Mouse (Mus musculus): ENCODE results near the gene E130114P18Rik. TPM values are rescaled to one million over a fixed set of nuclear protein-coding genes. Genes with fewer than 3 reads are reported as not detected.
A peak's percentile ranks its signal among the peaks of the same experiment; 100 is the strongest.

E130114P18Rik gene
- not detected for total RNA-seq (2021)
- long read RNA-seq, experiment 1 = 0 reads
- long read RNA-seq, experiment 2, partial matches to known transcripts = 0 of 1 reads
- long read RNA-seq, experiment 2, other reads (novel, unspliced or antisense) = 1 of 1 reads

GRCm38 (mm10) chr4:97777706-97778176 is at the start of gene E130114P18Rik:
TSS of gene E130114P18Rik (minus strand) at chr4:97778078.
- Histone ChIP-seq H3K27ac (peak within 1 kb of the TSS; percentile 95), H3K4me3 (peak within 1 kb of the TSS; percentile 97)
- peak; percentile 84 for DNase-seq
- no peak for TF ChIP-seq CTCF (IDR thresholded peaks at IDR 0.05)
- intact Hi-C loops (cut with DNase I) = loop anchor here (2.0 to 5.0 kb wide), 5 partner anchors 21 to 330 kb away; no protein-coding TSS in a partner anchor

DNA sequence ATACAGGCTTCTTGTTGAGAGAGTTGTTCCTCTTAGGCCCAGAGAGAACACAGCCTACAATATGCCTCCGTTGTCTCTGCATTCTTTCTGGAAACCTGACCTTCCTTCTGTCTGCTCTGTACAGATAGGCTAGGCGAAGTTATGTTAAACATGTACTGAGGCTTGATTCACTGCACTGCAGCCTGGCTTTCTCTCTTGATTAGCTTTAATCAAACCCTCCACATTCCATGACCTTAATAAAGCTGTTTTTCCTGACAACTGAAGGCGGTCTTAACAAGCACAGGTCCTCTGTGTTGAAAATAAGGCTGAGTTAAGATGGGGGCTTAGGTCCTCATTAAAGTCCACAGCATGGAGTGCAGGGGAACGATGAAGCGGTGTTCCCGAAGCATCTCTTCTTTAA is 49.2 kb upstream of the E130114P18Rik start:
- intact Hi-C loops (cut with DNase I) = no loop called here
- no peak for DNase-seq
- H3K4me3 ChIP-seq = no peak overlapping the region
- H3K27ac ChIP-seq = no peak overlapping the region
- no peak for TF ChIP-seq CTCF (IDR thresholded peaks at IDR 0.05)

DNA sequence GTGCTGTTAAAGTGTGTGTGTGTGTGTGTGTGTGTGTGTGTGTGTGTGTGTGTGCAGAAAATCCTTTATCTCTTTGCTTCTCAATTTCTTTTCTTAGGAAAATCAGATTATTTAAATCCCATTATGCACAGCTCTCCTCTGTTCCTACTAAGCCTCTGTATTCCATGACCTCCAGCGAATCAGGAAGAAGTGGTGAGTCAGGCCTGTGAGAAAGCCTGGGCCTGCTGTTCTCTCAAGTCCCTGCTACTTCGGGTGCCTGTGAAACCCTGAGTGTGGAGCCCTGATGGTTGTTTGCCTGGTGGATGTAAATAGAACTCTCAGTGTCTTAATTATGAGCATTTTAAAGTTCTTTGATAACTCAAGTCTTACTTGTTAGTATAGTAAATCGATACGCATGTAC is 48.0 kb upstream of the E130114P18Rik start:
- no peak for TF ChIP-seq CTCF (IDR thresholded peaks at IDR 0.05)
- DNase-seq = no peak
- Histone ChIP-seq H3K4me3 (no peak overlapping the region), H3K27ac (no peak overlapping the region)
- intact Hi-C loops (cut with DNase I) = no loop called here

GRCm38 (mm10) chr4:97825432-97825831 is 47.6 kb upstream of the E130114P18Rik start:
- Histone ChIP-seq H3K4me3 (no peak overlapping the region), H3K27ac (no peak overlapping the region; the same call in 1 of the 2 replicates)
- DNase-seq = no peak
- intact Hi-C loops (cut with DNase I) = no loop called here
- TF ChIP-seq CTCF (IDR thresholded peaks at IDR 0.05) = no peak

- intact Hi-C loops (cut with DNase I) = no loop called here
- H3K4me3 ChIP-seq = no peak overlapping the region
- TF ChIP-seq CTCF (IDR thresholded peaks at IDR 0.05) = no peak
- peak overlapping the region; percentile 36; the same call in 1 of the 2 replicates for H3K27ac ChIP-seq
- peak; percentile 30 for DNase-seq
Measured at GRCm38 (mm10) chr4:97824451-97824850, 46.6 kb upstream of the E130114P18Rik start.

DNA sequence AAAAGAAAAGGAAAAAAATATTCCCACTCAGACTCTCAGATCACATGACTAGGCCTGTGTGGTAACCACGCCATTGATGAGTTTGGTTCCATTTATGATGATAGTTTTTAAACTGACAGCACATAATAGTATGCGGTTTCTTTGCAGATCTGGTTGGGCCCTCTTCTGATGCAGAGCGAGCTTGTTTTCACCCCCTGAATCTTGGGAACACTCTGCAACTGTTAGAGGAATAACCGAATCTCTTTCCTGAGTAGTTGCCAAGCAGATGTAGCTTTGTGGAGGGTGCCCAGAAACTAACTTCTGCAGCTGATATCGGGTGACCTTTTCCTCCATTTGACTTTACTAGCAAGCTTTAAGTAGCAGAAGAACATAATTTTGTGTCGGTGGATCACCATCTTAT is 45.6 kb upstream of the E130114P18Rik start:
- Histone ChIP-seq H3K4me3 (no peak overlapping the region), H3K27ac (peak overlapping the region; percentile 36)
- no peak for TF ChIP-seq CTCF (IDR thresholded peaks at IDR 0.05)
- DNase-seq = no peak
- intact Hi-C loops (cut with DNase I) = no loop called here

DNA sequence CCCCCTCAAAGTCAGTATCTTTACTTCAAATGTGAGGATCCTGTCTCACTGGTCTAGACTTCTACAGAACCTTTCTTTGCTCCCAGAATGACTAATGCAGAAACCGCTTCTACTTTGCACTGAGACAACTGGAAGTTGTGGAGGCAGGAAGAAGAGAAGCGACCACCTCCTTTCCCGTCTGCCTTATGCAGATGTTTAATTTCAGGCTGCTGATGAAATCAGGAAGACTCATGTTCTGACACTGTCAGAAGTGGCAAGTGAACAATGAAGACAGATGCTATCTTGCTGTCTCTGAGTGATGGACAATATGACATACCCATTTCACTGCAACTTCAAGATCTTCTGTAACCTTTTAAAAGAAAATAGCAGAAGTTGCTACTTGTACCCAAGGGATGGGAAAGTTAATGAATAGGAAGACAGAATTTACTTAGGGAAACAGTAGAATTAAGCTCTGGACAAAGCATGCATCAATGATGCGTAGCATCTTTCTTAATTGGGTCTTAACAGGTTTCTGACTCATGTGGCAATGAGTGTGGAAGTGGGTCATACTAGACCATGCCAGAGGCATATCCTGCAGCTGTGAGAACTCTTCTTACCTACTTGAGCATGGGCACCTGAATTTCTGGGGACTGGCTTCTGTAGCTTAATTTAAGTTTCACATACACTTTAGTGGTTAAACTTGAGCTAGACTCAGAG is 43.8 kb upstream of the E130114P18Rik start:
- DNase-seq = no peak
- 0 out of 2 replicates have a peak overlapping the region, but pooled peaks have one; percentile 20 for H3K27ac ChIP-seq
- intact Hi-C loops (cut with DNase I) = no loop called here
- TF ChIP-seq CTCF (IDR thresholded peaks at IDR 0.05) = no peak
- no peak overlapping the region for H3K4me3 ChIP-seq

GRCm38 (mm10) chr4:97820474-97821259 is 42.8 kb upstream of the E130114P18Rik start:
- no peak for TF ChIP-seq CTCF (IDR thresholded peaks at IDR 0.05)
- intact Hi-C loops (cut with DNase I) = no loop called here
- H3K27ac ChIP-seq = 0 out of 2 replicates have a peak overlapping the region, but pooled peaks have one; percentile 28
- DNase-seq = no peak
- H3K4me3 ChIP-seq = no peak overlapping the region

- intact Hi-C loops (cut with DNase I) = no loop called here
- DNase-seq = no peak
- Histone ChIP-seq H3K27ac (peak overlapping the region; percentile 24; the same call in 1 of the 2 replicates), H3K4me3 (no peak overlapping the region)
- no peak for TF ChIP-seq CTCF (IDR thresholded peaks at IDR 0.05)
Measured at GRCm38 (mm10) chr4:97819101-97819500, 41.2 kb upstream of the E130114P18Rik start.

DNA sequence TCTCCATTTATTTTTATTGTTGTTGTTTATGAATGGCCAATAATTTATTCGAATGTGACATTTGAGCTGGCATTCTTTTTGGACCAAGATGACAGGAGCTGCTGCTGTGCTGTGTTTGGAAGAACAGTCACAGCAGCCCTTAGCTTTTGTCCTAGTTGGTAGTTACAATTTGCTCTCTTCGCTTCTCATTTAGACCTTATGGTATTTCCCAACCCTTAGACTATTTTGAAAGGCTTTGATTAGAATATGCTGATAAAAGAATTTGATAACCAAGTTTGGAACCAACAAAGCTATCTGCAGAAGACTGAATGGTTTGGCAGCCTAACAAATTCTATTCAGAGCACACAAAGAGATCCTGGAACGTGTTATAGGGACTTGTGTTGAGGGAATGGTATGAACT is 40.6 kb upstream of the E130114P18Rik start:
- no peak for TF ChIP-seq CTCF (IDR thresholded peaks at IDR 0.05)
- intact Hi-C loops (cut with DNase I) = no loop called here
- H3K4me3 ChIP-seq = no peak overlapping the region
- DNase-seq = no peak
- H3K27ac ChIP-seq = peak overlapping the region; percentile 31; the same call in 1 of the 2 replicates

DNA sequence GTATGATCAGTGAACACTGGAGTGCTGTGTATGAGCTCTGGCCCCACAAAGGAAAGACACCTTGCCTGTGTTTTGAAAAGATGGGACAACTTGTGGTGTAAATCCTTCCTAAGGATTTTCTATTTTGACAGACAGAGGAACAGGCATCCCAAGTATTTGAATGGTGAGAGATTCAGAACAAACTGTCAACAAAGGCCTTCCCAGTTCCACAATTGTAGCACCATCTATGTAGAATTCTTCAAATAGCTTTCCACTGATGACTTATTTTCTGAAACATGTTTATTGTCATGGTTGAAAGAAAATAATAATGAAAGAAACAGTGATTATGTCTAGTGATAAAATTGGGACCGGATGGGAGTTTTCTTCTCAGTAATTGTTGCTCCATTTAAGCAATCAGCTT is 39.9 kb upstream of the E130114P18Rik start:
- no peak for TF ChIP-seq CTCF (IDR thresholded peaks at IDR 0.05)
- no peak for DNase-seq
- Histone ChIP-seq H3K27ac (peak overlapping the region; percentile 31; the same call in 1 of the 2 replicates), H3K4me3 (no peak overlapping the region)
- intact Hi-C loops (cut with DNase I) = no loop called here

DNA sequence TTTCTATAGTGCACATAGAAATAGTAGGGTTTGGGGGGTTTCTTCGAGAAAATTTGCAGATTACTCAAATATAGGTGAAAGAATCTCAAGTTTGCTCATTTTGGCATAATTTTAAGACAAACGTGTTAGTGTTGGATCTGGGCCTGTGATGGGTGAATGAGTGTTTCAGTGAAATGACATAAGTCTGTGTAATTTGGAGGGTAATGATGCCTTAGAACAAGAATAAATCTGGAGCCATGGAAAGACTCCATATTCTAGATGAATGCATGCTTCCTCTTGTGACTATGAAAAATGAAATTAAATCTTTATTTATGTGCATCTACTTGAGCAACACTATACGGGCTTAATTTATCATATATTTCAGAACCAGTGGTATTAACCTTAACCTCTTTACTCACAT is 38.9 kb upstream of the E130114P18Rik start:
- no peak overlapping the region for H3K4me3 ChIP-seq
- no peak overlapping the region for H3K27ac ChIP-seq
- no peak for DNase-seq
- intact Hi-C loops (cut with DNase I) = no loop called here
- no peak for TF ChIP-seq CTCF (IDR thresholded peaks at IDR 0.05)

GRCm38 (mm10) chr4:97816001-97816400 is 38.1 kb upstream of the E130114P18Rik start:
- intact Hi-C loops (cut with DNase I) = no loop called here
- Histone ChIP-seq H3K27ac (no peak overlapping the region), H3K4me3 (no peak overlapping the region)
- no peak for DNase-seq
- TF ChIP-seq CTCF (IDR thresholded peaks at IDR 0.05) = no peak
